Comparison of ENCODE assay signal across 8 mouse cellular contexts in genomic region chr9:102777631-102778591, GRCm38 (mm10). TPM values are rescaled to one million over a fixed set of nuclear protein-coding genes. Genes with fewer than 3 reads are reported as not detected.
A peak's percentile ranks its signal among the peaks of the same experiment; 100 is the strongest.
DNase-seq lines count a peak whose midpoint lies in the region; ATAC-seq and TF ChIP-seq lines count a peak whose summit lies in the region.

No protein-coding gene starts in this region.

- TF ChIP-seq CTCF in embryonic fibroblast, embryonic 13.5 days (IDR thresholded peaks at IDR 0.05; ENCODE audit: borderline replicate concordance, insufficient read depth, low read length): no peak
- TF ChIP-seq CTCF in thymus, adult 2 months (IDR thresholded peaks at IDR 0.05; ENCODE audit: borderline replicate concordance, control insufficient read depth, extremely low read depth, insufficient read depth, low read length, poor library complexity): no peak

- no peak; the same call in 1 of the 2 replicates for TF ChIP-seq POLR2A in embryonic fibroblast, embryonic 13.5 days (IDR thresholded peaks at IDR 0.05; ENCODE audit: low read depth, low read length)
- no peak for TF ChIP-seq POLR2A in thymus, adult 2 months (IDR thresholded peaks at IDR 0.05; ENCODE audit: control insufficient read depth, extremely low read depth, insufficient read depth, low read length, poor library complexity)

- ATAC-seq in intestine, embryonic 15.5 days: peak; percentile 44
- no peak for ATAC-seq in liver, embryonic 16.5 days (ENCODE audit: low read depth)
- no peak for ATAC-seq in activated CD4-positive, CD25-positive, alpha-beta regulatory T cell, adult 4 months

- H3K27me3 ChIP-seq in intestine, embryonic 15.5 days (replicated peaks): no peaks in the 10 kb centered on the region
- no peaks in the 10 kb centered on the region for H3K27me3 ChIP-seq in liver, embryonic 16.5 days (ENCODE audit: control insufficient read depth, insufficient read depth, low read depth, low read length)
- H3K27me3 ChIP-seq in thymus, adult 2 months (ENCODE audit: control insufficient read depth, insufficient read depth, low read length): no peaks in the 10 kb centered on the region

- H3K4me2 ChIP-seq in intestine, embryonic 15.5 days (replicated peaks): 0 out of 2 replicates have a peak overlapping the region, but pooled peaks have one; percentile 6
- 0 out of 2 replicates have a peak overlapping the region, but pooled peaks have one; percentile 17 for H3K4me2 ChIP-seq in liver, embryonic 16.5 days (ENCODE audit: low read depth, low read length)

- DNase-seq in left cerebral cortex, postnatal 4 days: peak; percentile 29
- DNase-seq in left cerebral cortex, adult 8-10 months (ENCODE audit: low spot score in 2 of 2): no peak
- DNase-seq in thymus, adult 2 months: no peak
- no peak for DNase-seq in MN1 (ENCODE audit: low spot score)

- intact Hi-C loops in left cerebral cortex, postnatal 4 days (cut with DNase I): no loop called here

- 33% methylated on average over 18 of the region's 18 CpGs for WGBS in intestine, embryonic 15.5 days
- WGBS in liver, embryonic 16.5 days (ENCODE audit: insufficient replicate concordance): 21% methylated on average over 18 of the region's 18 CpGs
- 34% methylated on average over 18 of the region's 18 CpGs for WGBS in thymus, adult 2 months

- no peaks in the 10 kb centered on the region for H3K36me3 ChIP-seq in intestine, embryonic 15.5 days
- no peaks in the 10 kb centered on the region for H3K36me3 ChIP-seq in liver, embryonic 16.5 days (ENCODE audit: control insufficient read depth, insufficient read depth)
- no peaks in the 10 kb centered on the region for H3K36me3 ChIP-seq in thymus, adult 2 months (ENCODE audit: control insufficient read depth, insufficient read depth, low read length)

- peak overlapping the region; percentile 87 for H3K27ac ChIP-seq in embryonic fibroblast, embryonic 13.5 days (ENCODE audit: insufficient read depth, low read length)
- peak overlapping the region; percentile 79 for H3K27ac ChIP-seq in intestine, embryonic 15.5 days
- peak overlapping the region; percentile 37 for H3K27ac ChIP-seq in liver, embryonic 16.5 days (ENCODE audit: low read length)
- H3K27ac ChIP-seq in thymus, adult 2 months (ENCODE audit: control insufficient read depth, insufficient read depth, low read length): no peak overlapping the region

- peaks cover 18% of the 10 kb centered on the region for H3K4me1 ChIP-seq in embryonic fibroblast, embryonic 13.5 days (ENCODE audit: control insufficient read depth, insufficient read depth, low read length)
- peaks cover 31% of the 10 kb centered on the region for H3K4me1 ChIP-seq in intestine, embryonic 15.5 days (replicated peaks)
- peaks cover 4% of the 10 kb centered on the region; the same call in 1 of the 2 replicates for H3K4me1 ChIP-seq in liver, embryonic 16.5 days (ENCODE audit: control insufficient read depth, low read depth, low read length)
- peaks cover 3% of the 10 kb centered on the region; the same call in 1 of the 2 replicates for H3K4me1 ChIP-seq in thymus, adult 2 months (replicated peaks; ENCODE audit: control insufficient read depth, insufficient read depth, low read length)

- no peak overlapping the region for H3K4me3 ChIP-seq in embryonic fibroblast, embryonic 13.5 days (ENCODE audit: insufficient read depth, low read length)
- no peak overlapping the region for H3K4me3 ChIP-seq in intestine, embryonic 15.5 days (replicated peaks)
- no peak overlapping the region for H3K4me3 ChIP-seq in liver, embryonic 16.5 days (ENCODE audit: low read depth, low read length)
- H3K4me3 ChIP-seq in thymus, adult 2 months (ENCODE audit: control insufficient read depth, insufficient read depth, low read length): no peak overlapping the region

- H3K9me3 ChIP-seq in intestine, embryonic 15.5 days: no peaks in the 10 kb centered on the region
- no peaks in the 10 kb centered on the region for H3K9me3 ChIP-seq in liver, embryonic 16.5 days (replicated peaks; ENCODE audit: control insufficient read depth, low read length)

- no peak overlapping the region for H3K9ac ChIP-seq in intestine, embryonic 15.5 days
- no peak overlapping the region for H3K9ac ChIP-seq in liver, embryonic 16.5 days (ENCODE audit: low read depth, low read length)

RNA-seq across cellular contexts. Expression of gene Ryk, which starts 56.8 kb away (rescaled TPM):
- 10 to 100 TPM; 50.7 to 54.5 TPM for total RNA-seq in left cerebral cortex, postnatal 4 days (2021)
- total RNA-seq in left cerebral cortex, adult 8-10 months (2022): 10 to 100 TPM; 32.7 to 36.9 (median 34.2) TPM
- polyA plus RNA-seq in embryonic fibroblast, embryonic 13.5 days (2011; ENCODE audit: insufficient read length, low read depth, missing spikeins): 198 and 217 TPM in 2 replicates
- polyA plus RNA-seq in intestine, embryonic 15.5 days (2015; fragmentation: Nextera tagmentation; extraction: Ambion mirVana): 19.7 and 21.2 TPM in 2 replicates
- 3.0 and 3.2 TPM in 2 replicates for polyA plus RNA-seq in liver, embryonic 16.5 days (2015; fragmentation: Nextera tagmentation; extraction: Ambion mirVana)
- polyA plus RNA-seq in activated CD4-positive, CD25-positive, alpha-beta regulatory T cell, adult 4 months (2017; shearing (Covaris generic)): 1 to 10 TPM in 1 of 2 experiments, under 1 TPM in 1; 0.95 to 1.2 TPM
- 6.8 and 10.7 TPM in 2 replicates for polyA plus RNA-seq in thymus, adult 2 months (2012; rRNA removed)
